Mouse (Mus musculus): Measurements from ENCODE around the gene Sp4.

DNA sequence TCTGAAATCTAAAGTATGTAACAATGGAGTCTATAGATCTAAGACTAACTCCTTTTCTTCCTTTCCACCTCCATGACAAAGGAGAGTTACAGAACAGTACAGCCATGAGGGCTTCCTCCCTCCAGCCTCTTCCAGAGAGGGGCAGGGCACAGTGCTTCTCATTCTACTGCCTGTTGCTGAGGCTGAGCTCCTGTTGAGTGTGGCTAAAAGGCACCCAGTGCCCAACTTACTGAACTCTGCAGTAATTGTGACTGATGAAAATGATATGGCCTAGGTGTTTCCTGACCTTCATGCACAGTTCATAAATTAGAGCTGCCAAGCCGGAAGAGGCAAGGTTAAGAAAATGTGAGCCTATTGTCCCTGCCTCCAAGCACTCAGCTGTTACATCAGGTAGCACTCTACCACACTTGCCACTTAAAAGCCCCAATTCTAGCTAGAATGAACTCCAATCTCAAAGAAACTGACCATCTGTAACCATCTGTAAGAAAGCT, 45.9 kb downstream of the Sp4 start:
- no peak for TF ChIP-seq CTCF (IDR thresholded peaks at IDR 0.05; ENCODE audit: extremely low read depth, insufficient read depth, low read length)
- no peak for TF ChIP-seq POLR2A (IDR thresholded peaks at IDR 0.05; ENCODE audit: extremely low read depth, insufficient read depth, low read length)

Data from cortical plate, adult 2 months (tissue).